Mouse (Mus musculus) adrenal gland, adult 8-10 months (tissue): Measurements from ENCODE around the gene Rhoc. TPM values are rescaled to one million over a fixed set of nuclear protein-coding genes. Genes with fewer than 3 reads are reported as not detected.
"Not testable (repeated sequence)": the region's sequence is repeated elsewhere in the genome, so short reads cannot be mapped to it uniquely, and the experiment has no call there.

Experiments used
- DNase-seq: peaks from one replicate; pipeline ENCODE4 v3.0.0; 2022
- total RNA-seq, 4 experiments: library from RNA; stranded (reverse); gene quantifications; 2 replicates each; pipeline ENCODE4 v1.2.4; 2022

The Rhoc gene
- 100 to 1,000 TPM; 116 to 131 (median 124) TPM for total RNA-seq

- DNase-seq = no peak
These were observed at the start of gene Rhoc for GRCm38 (mm10) chr3:104788075-104788474. Gene Rhoc, plus strand, starts transcription at chr3:104788375.

GRCm38 (mm10) chr3:104741954-104742353 is 46.2 kb upstream of the Rhoc start:
- DNase-seq = no peak

GRCm38 (mm10) chr3:104743161-104743560 is 45.0 kb upstream of the Rhoc start:
- DNase-seq = no peak

- no peak for DNase-seq
These were observed 44.3 kb upstream of the Rhoc start for GRCm38 (mm10) chr3:104743864-104744263.

- DNase-seq = not testable (repeated sequence)
These were observed 35.3 kb upstream of the Rhoc start for GRCm38 (mm10) chr3:104752845-104753244.

GRCm38 (mm10) chr3:104758406-104758805 is 29.8 kb upstream of the Rhoc start:
- DNase-seq = peak; percentile 26

- DNase-seq = no peak
These were observed 29.3 kb upstream of the Rhoc start for GRCm38 (mm10) chr3:104758869-104759268.

- not testable (repeated sequence) for DNase-seq
These were observed 25.9 kb upstream of the Rhoc start for GRCm38 (mm10) chr3:104762103-104762863.

GRCm38 (mm10) chr3:104765021-104765420 is 23.2 kb upstream of the Rhoc start:
- no peak for DNase-seq

- no peak for DNase-seq
These were observed 21.0 kb upstream of the Rhoc start for GRCm38 (mm10) chr3:104767141-104767540.

GRCm38 (mm10) chr3:104767716-104768115 is 20.5 kb upstream of the Rhoc start:
- DNase-seq = no peak

- DNase-seq = no peak
These were observed 19.0 kb upstream of the Rhoc start for GRCm38 (mm10) chr3:104769135-104769534.

- no peak for DNase-seq
These were observed 18.1 kb upstream of the Rhoc start for GRCm38 (mm10) chr3:104770035-104770434.

- no peak for DNase-seq
These were observed 17.3 kb upstream of the Rhoc start for GRCm38 (mm10) chr3:104770918-104771317.

- DNase-seq = no peak
These were observed 16.7 kb upstream of the Rhoc start for GRCm38 (mm10) chr3:104771460-104771859.

- DNase-seq = no peak
These were observed 14.9 kb upstream of the Rhoc start for GRCm38 (mm10) chr3:104773301-104773700.

GRCm38 (mm10) chr3:104777342-104777741 is 10.8 kb upstream of the Rhoc start:
- no peak for DNase-seq

- DNase-seq = no peak
These were observed 8.2 kb upstream of the Rhoc start for GRCm38 (mm10) chr3:104779949-104780348.

- peak; percentile 50 for DNase-seq
These were observed 7.4 kb upstream of the Rhoc start, which contains the start of gene Ppm1j for GRCm38 (mm10) chr3:104780561-104781420. Gene Ppm1j, plus strand, starts transcription at chr3:104781056.

- no peak for DNase-seq
These were observed 6.7 kb upstream of the Rhoc start, which contains the start of gene Fam19a3 for GRCm38 (mm10) chr3:104781471-104781903. Gene Fam19a3, minus strand, starts transcription at chr3:104781840.

GRCm38 (mm10) chr3:104782061-104782681 is 6.0 kb upstream of the Rhoc start:
- peak; percentile 65 for DNase-seq

- no peak for DNase-seq
These were observed 4.1 kb upstream of the Rhoc start for GRCm38 (mm10) chr3:104783971-104784500.

GRCm38 (mm10) chr3:104785284-104785683 is 2.9 kb upstream of the Rhoc start:
- DNase-seq = no peak
